Mouse (Mus musculus): ENCODE data around the gene Sec14l5. TPM values are rescaled to one million over a fixed set of nuclear protein-coding genes. Genes with fewer than 3 reads are reported as not detected.

The Sec14l5 gene
- polyA plus RNA-seq, 1 experiment = 0.06 TPM

GRCm38 (mm10) chr16:5233418-5234313, 86.8 kb downstream of the Sec14l5 start, which contains the start of gene Alg1:
Alg1 (plus strand) TSS chr16:5233621.
- no peaks in the 10 kb centered on the region for H3K27me3 ChIP-seq (ENCODE audit: control insufficient read depth, insufficient read depth, low read length)
- TF ChIP-seq POLR2A (IDR thresholded peaks at IDR 0.05; ENCODE audit: control insufficient read depth, low read depth, low read length) (peak; percentile 98), CTCF (IDR thresholded peaks at IDR 0.05; ENCODE audit: control insufficient read depth, insufficient read depth, insufficient replicate concordance, low read depth, low read length) (no peak)
- peaks cover 2% of the 10 kb centered on the region; the same call in 1 of the 2 replicates for H3K4me1 ChIP-seq (ENCODE audit: control insufficient read depth, insufficient read depth, low read length)
- no peaks in the 10 kb centered on the region for H3K36me3 ChIP-seq (ENCODE audit: control insufficient read depth, insufficient read depth, low read length)
- peak within 1 kb of the TSS; percentile 97 for H3K4me3 ChIP-seq (ENCODE audit: control insufficient read depth, low read depth, low read length)
- peak within 1 kb of the TSS; percentile 85 for H3K27ac ChIP-seq (ENCODE audit: control insufficient read depth, insufficient read depth, low read depth, low read length)

Other genes with a start within 250 kb of the Sec14l5 start
- gene Nudt16l1, start 208.3 kb upstream of the Sec14l5 start, polyA plus RNA-seq (2012; rRNA removed) = 43.1 and 44.3 TPM in 2 replicates
- 39.3 and 41.5 TPM in 2 replicates for gene Anks3, start 182.9 kb upstream of the Sec14l5 start, polyA plus RNA-seq (2012; rRNA removed)
- 558 and 561 TPM in 2 replicates for gene Sept12, start 149.3 kb upstream of the Sec14l5 start, polyA plus RNA-seq (2012; rRNA removed)
- gene Smim22, start 139.8 kb upstream of the Sec14l5 start, polyA plus RNA-seq (2012; rRNA removed) = 1.7 and 4.3 TPM in 2 replicates
- gene Rogdi, start 133.6 kb upstream of the Sec14l5 start, polyA plus RNA-seq (2012; rRNA removed) = 277 and 305 TPM in 2 replicates
- 44.5 and 45.3 TPM in 2 replicates for gene Glyr1, start 97.2 kb upstream of the Sec14l5 start, polyA plus RNA-seq (2012; rRNA removed)
- gene Ubn1, start 97.1 kb upstream of the Sec14l5 start, polyA plus RNA-seq (2012; rRNA removed) = 26.8 and 28.4 TPM in 2 replicates
- 0.16 and 0.45 TPM in 2 replicates for gene Ppl, start 14.7 kb upstream of the Sec14l5 start, polyA plus RNA-seq (2012; rRNA removed)
- gene Nagpa, start 56.9 kb downstream of the Sec14l5 start, polyA plus RNA-seq (2012; rRNA removed) = 11.4 and 13.1 TPM in 2 replicates
- 15.1 and 21.7 TPM in 2 replicates for gene AU021092, start 75.2 kb downstream of the Sec14l5 start, polyA plus RNA-seq (2012; rRNA removed)
- 21.3 and 26.0 TPM in 2 replicates for gene Alg1, start 86.5 kb downstream of the Sec14l5 start, polyA plus RNA-seq (2012; rRNA removed)
- 51.9 and 53.9 TPM in 2 replicates for gene Eef2kmt, start 108.9 kb downstream of the Sec14l5 start, polyA plus RNA-seq (2012; rRNA removed)